Mouse (Mus musculus) activated CD4-positive, CD25-positive, alpha-beta regulatory T cell, adult 9 weeks (primary cell): Measurements from ENCODE around the gene Mmp14. TPM values are rescaled to one million over a fixed set of nuclear protein-coding genes. Genes with fewer than 3 reads are reported as not detected.

Source experiments
- polyA plus RNA-seq: library from polyadenylated mRNA; unstranded; fragments of 100-300 nt; shearing (Covaris generic); gene quantifications from one replicate; pipeline ENCODE4 v1.2.1, GENCODE M21; 2017

Mmp14 gene
- 1.1 TPM for polyA plus RNA-seq

DNA sequence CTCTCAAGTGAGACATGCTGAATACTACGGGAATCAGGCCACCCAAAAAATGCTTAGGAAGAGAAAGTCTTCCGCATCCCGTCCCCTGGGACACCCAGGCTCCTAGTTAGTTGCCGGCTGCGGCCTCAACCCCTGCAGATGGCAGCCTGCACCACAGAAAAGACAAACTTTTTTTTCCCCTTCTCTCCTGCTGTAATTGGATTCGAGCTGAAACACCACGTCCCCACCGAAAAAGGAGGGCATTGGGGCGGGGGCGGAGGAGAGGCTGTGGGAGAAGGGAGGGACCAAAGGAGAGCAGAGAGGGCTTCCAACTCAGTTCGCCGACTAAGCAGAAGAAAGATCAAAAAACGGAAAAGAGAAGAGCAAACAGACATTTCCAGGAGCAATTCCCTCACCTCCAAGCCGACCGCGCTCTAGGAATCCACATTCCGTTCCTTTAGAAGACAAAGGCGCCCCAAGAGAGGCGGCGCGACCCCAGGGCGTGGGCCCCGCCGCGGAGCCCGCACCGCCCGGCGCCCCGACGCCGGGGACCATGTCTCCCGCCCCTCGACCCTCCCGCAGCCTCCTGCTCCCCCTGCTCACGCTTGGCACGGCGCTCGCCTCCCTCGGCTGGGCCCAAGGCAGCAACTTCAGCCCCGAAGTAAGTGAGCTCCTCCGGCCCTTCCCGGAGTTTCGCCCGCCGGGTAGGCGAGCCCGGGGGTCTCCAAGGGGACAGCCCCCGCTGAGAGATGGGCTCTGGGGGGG is at the start of gene Mmp14:
Gene Mmp14 (plus strand): TSS at position 279 of the 744 bp plus-strand sequence.

DNA sequence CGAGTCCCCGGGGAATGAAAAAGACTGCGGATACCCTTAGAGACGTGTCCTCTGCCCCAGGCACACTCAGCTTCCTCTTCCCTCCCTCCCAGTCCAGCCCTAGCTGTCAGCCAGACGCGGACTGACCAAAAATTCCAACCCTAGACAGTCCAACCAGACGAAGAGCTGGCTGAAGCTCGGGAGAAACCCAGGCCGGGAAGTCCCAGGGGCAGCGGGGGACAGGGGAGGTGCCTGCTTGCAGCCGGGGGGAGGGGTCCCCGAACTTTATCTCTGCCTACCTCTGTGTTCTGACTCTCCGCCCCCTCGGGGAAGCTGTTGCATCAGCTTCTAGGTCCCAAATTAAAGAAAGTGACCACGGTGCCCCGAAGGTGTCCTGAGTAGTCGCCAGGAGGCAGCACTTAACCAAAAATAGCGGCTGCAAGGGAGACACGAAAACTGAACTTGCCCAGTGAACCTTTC is 13.8 kb upstream of the Mmp14 start, which contains the start of gene Slc7a7:
Gene Slc7a7 (minus strand): TSS at position 158 of the 459 bp plus-strand sequence.

DNA sequence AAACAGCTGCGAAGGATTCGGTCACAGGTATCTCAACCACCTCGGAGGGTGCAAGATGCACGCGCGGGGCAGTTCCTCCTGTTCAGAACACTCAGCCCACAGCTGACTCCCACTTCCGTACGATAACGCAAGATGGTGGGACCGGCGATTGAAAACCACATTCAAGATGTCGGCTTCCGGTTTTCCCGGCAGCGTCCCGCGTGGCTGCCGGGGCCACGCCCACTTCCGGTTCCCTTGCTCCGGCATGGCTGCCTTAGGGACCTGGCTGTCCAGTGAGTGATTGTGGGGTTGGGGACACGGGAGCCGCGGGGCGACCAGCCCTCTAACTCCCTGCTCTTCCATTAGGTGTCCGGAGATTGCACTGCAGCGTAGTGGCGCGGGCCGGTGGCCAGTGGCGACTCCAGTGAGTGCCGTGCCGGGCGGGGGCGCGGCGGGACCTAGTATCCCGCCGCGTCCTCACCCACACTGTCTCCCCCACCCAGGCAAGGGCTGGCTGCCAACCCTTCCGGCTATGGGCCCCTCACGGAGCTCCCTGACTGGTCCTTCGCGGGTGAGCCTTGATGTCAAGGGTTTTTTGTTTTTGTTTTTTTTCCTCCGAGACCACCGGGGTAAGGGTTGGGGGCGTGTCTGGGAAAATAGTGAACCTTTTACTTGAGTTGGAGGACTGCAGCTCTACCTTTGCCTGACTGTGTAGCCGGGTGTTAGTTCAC is 4.6 kb upstream of the Mmp14 start, which contains the start of gene Mrpl52:
Gene Mrpl52 (plus strand): TSS at position 221 of the 710 bp plus-strand sequence.

DNA sequence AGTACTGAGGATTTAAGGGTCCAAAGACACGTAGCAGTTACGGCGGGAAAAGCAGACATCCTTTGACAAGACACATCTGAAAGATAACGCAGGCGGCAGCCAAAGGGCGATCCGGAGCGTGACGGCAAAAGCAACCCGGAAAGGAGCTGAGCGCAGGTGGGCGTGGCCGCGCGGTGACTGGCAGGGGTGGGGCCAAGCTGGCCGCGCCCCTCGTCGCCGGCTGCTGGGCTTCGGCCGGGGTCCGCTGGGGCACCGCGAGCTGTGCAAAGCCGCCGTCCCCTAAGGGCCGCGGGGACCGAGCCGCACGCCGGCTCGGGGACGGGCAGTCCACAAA is 32.5 kb downstream of the Mmp14 start, which contains the start of gene Lrp10:
Gene Lrp10 (plus strand): TSS at position 179 of the 334 bp plus-strand sequence.

DNA sequence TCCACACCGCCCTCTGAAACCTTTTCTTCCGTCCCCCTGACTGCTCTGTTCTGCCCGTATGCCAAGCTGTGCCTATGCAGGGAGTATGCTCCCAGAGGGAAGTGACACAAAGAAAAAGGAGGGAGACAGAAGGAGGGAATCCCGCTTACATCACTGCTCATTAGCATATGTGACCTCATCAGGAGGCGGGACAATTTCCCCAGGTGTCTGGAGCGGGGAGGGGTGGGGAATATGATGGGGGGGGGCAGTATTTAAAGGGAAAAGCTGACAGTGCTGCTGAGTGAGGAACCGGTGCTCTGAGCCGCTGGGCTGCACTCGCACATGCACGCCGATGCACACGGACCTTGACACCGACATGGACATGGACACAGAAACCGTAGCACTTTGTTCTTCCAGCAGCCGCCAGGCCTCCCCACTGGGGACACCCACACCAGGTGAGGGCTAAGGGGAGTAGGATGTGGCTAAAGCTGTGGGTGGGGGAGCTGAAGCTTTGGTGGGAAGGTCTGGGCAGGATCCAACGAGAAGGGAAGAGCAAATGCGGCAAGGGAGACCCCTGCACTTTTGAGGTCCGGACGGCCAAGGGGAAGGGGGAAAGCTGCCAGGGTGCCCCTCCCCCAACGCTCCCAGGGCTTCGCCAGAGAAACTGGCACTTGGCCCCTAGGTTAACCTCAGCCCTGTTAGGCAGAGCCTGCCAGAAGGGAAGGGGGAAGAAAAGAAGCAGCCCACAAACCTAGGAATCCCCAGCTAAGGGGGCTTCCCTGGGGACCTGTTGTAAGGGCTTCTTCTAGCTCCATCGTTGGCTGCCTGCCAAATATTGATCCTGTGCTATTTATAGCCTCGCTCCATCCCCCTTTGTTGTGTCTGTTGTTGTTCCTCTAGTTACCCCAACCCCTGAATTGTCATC is 44.8 kb downstream of the Mmp14 start, which contains the start of gene Rem2:
Gene Rem2 (plus strand): TSS at position 160 of the 904 bp plus-strand sequence.

Other genes with a start within 250 kb of the Mmp14 start
- gene Dad1, start 177.5 kb upstream of the Mmp14 start, polyA plus RNA-seq, result 509 TPM
- gene Abhd4, start 177.4 kb upstream of the Mmp14 start, polyA plus RNA-seq, result 33.1 TPM
- 0.09 TPM for gene Olfr49, start 146.7 kb upstream of the Mmp14 start, polyA plus RNA-seq
- 73.2 TPM for gene Oxa1l, start 70.8 kb upstream of the Mmp14 start, polyA plus RNA-seq
- gene Slc7a7, start 13.8 kb upstream of the Mmp14 start, polyA plus RNA-seq, result 1.5 TPM
- gene Mrpl52, start 4.7 kb upstream of the Mmp14 start, polyA plus RNA-seq, result 264 TPM
- 68.2 TPM for gene Lrp10, start 32.5 kb downstream of the Mmp14 start, polyA plus RNA-seq
- 0.57 TPM for gene Rem2, start 44.5 kb downstream of the Mmp14 start, polyA plus RNA-seq
- gene Prmt5, start 85.9 kb downstream of the Mmp14 start, polyA plus RNA-seq, result 45.8 TPM
- 24.7 TPM for gene Haus4, start 123.0 kb downstream of the Mmp14 start, polyA plus RNA-seq
- gene Ajuba, start 145.9 kb downstream of the Mmp14 start, polyA plus RNA-seq, result 0.28 TPM
- gene 4931414P19Rik, start 174.4 kb downstream of the Mmp14 start, polyA plus RNA-seq, result 6.1 TPM
- 259 TPM for gene Psmb5, start 186.4 kb downstream of the Mmp14 start, polyA plus RNA-seq
- not detected for gene Psmb11, start 189.8 kb downstream of the Mmp14 start, polyA plus RNA-seq
- not detected for gene Gm17606, start 209.3 kb downstream of the Mmp14 start, polyA plus RNA-seq
- gene Cdh24, start 209.8 kb downstream of the Mmp14 start, polyA plus RNA-seq, result 0.49 TPM